Mouse (Mus musculus) pancreas, adult 10 weeks (tissue): ENCODE measurements around the gene Sec62. TPM values are rescaled to one million over a fixed set of nuclear protein-coding genes. Genes with fewer than 3 reads are reported as not detected.

Source experiments
- polyA plus RNA-seq: library from polyadenylated mRNA; stranded (reverse); fragments of 350-450 nt; fragmentation: Illumina TruSeq; extraction: RNeasy Lipid Tissue Mini Kit (QIAGEN cat#74804); gene quantifications from one replicate; pipeline ENCODE4 v1.2.3, GENCODE M21; 2015; ENCODE audit warnings: low read depth, low replicate concordance; ENCODE audit not compliant: insufficient read depth

The Sec62 gene
- polyA plus RNA-seq = 40.6 TPM

DNA sequence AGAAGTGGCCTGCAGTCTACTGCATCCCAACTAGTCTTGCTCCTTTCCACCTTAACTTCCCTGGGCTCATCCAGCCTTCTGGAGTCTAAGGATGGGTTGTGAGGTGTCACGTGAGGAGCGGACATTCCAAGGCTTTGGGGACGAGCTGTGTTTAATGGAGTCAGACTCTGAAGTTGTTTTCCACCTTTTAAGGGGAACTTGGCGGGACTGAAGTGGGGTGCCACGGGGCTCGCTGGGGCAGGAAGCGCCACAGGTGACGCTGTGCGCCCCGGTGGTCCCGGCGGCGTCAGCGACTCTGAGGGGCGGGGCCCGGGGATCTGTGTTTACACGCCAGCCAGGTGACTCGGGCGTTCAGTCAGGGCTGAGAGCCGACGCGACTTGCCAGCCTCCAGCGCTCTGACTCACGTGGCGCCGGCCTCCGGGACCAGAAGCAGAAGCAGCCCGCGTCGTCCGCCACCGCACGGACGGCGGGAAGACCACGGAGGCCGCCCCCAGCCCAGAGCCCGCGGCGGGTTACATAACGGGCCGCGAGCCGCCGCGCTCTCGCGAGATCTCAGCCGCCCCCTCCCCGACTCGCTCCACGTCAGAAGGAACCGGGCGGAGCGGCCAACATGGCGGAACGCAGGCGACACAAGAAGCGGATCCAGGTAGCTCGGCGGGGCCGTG lies at the start of gene Sec62:
TSS of gene Sec62 (plus strand) at position 139 of the 666 bp plus-strand sequence.

DNA sequence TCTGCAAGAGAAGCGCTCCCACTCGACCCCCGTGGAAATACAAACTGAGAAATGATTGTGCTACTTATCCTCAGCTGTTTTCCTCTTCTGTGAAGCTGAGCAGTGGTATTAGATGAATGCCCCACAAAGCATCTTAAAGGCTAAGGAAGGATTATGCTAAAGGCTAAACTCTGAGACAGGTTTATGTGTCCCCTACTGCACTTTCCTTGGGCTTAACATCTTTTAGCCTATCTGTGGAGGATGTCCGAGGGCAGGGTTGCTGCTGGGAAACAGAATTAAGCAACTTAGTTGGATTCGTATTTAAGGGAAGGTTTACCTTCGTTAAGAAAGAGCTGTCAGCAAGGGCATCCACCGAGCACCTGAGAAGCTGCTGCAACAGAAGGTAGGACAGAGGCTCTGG lies 46.7 kb upstream of the Sec62 start, which contains the start of gene Samd7:
TSS of gene Samd7 (plus strand) at position 288 of the 400 bp plus-strand sequence.

DNA sequence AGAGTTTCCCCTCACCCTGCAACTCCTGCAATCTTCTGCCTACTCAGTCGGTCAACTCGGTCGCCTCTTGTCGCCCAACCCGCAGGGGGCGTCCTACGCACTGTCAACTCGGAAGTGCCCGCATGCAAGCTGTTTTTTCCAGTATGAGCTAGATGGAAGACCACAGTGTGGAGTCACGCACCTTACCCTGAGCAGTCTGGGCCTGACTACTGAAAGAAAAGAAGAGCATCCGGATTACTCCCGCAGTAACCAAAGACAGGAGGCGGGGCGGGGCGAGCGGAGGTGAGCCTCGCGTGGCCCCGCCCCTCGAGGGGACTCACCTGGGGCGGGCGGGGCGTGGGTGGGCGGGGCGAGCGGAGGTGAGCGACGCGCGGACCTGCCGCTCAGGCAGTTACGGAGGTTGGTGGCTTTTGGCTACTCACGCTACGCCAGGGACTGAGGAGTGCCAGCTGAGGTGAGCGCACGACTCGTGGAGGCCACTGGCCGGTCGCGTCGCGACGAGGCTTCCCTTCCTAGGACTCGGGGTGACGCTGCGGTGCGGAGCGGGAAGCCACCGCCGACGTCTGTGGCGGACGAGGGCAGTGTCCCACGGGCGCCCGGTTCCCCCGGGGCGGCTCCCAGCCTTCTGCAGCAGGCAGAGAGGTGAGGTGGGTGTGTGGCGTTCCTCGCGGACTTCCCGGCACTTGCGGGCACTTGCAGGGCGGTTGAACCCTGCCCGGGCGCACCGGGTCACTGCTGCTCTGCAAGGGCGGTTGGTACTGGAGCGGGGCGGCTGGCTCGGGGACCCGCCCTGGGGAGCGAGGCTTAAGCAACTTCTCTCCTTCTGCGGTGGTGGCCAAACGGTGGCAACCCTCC lies 63.2 kb downstream of the Sec62 start, which contains the start of gene Gpr160:
TSS of gene Gpr160 (plus strand) at position 347 of the 855 bp plus-strand sequence.

Other genes starting within 250 kb of the Sec62 start
- 5.6 TPM for gene Mecom, start 244.9 kb upstream of the Sec62 start, polyA plus RNA-seq
- 0.70 TPM for gene Actrt3, start 192.9 kb upstream of the Sec62 start, polyA plus RNA-seq
- 2.3 TPM for gene Mynn, start 190.8 kb upstream of the Sec62 start, polyA plus RNA-seq
- not detected for gene Lrriq4, start 148.4 kb upstream of the Sec62 start, polyA plus RNA-seq
- gene Lrrc34, start 145.0 kb upstream of the Sec62 start, polyA plus RNA-seq = not detected
- gene Lrrc31, start 93.0 kb upstream of the Sec62 start, polyA plus RNA-seq = not detected
- gene Samd7, start 46.6 kb upstream of the Sec62 start, polyA plus RNA-seq = not detected
- 0.65 TPM for gene Gpr160, start 63.1 kb downstream of the Sec62 start, polyA plus RNA-seq
- gene Phc3, start 176.5 kb downstream of the Sec62 start, polyA plus RNA-seq = 5.2 TPM
- gene Prkci, start 202.9 kb downstream of the Sec62 start, polyA plus RNA-seq = 5.6 TPM